Mouse (Mus musculus) stomach, postnatal 0 days (tissue): ENCODE measurements at regions not wholly inside any gene's neighbourhood (a gene's known extent, or its start where the extent isn't known, plus 50 kb on each side); places are given as distances from the start of the nearest gene placed in this dataset.
A peak's percentile ranks its signal among the peaks of the same experiment; 100 is the strongest.

ENCODE experiments used
- ATAC-seq: fragments of 200-750 bp; cut with Nextera tagmentation; 2 replicates; pipeline ENCODE4 v1.8.0; 2017; ENCODE audit not compliant: low FRiP score, low TSS enrichment
- DNase-seq: peaks from one replicate; pipeline ENCODE4 v3.0.0-alpha.2; 2016; ENCODE audit warnings: low spot score
- H3K27ac ChIP-seq: fragments of 300-500 bp; sonication (generic); replicated peaks from 2 replicates; pipeline ENCODE4 v1.5.1; 2014; ENCODE audit warnings: mild to moderate bottlenecking, control low read depth
- H3K27me3 ChIP-seq: fragments of 300-500 bp; sonication (generic); 2 replicates; pipeline ENCODE4 v1.6.1; 2014; ENCODE audit warnings: low read length; ENCODE audit not compliant: control insufficient read depth, insufficient read depth
- H3K36me3 ChIP-seq: fragments of 300-500 bp; sonication (generic); 2 replicates; pipeline ENCODE4 v1.6.1; 2014; ENCODE audit warnings: low read length, mixed read lengths; ENCODE audit not compliant: control insufficient read depth, insufficient read depth
- H3K4me1 ChIP-seq: fragments of 300-500 bp; sonication (generic); replicated peaks from 2 replicates; pipeline ENCODE4 v1.6.1; 2014; ENCODE audit warnings: antibody characterized with exemption; ENCODE audit not compliant: control insufficient read depth, insufficient read depth
- H3K4me2 ChIP-seq: fragments of 300-500 bp; sonication (generic); replicated peaks from 2 replicates; pipeline ENCODE4 v1.6.1; 2014; ENCODE audit warnings: low read depth, mild to moderate bottlenecking, control low read depth, moderate library complexity
- H3K4me3 ChIP-seq: fragments of 300-500 bp; sonication (generic); 2 replicates; pipeline ENCODE4 v1.5.1; 2014; ENCODE audit warnings: low read depth, low read length, control low read depth
- H3K9ac ChIP-seq: fragments of 300-500 bp; sonication (generic); 2 replicates; pipeline ENCODE4 v1.6.1; 2014; ENCODE audit warnings: mild to moderate bottlenecking, low read length, control low read depth, mixed read lengths
- H3K9me3 ChIP-seq: fragments of 300-500 bp; sonication (generic); 2 replicates; pipeline ENCODE4 v1.6.1; 2016; ENCODE audit warnings: low read length; ENCODE audit not compliant: control insufficient read depth
- CTCF ChIP-seq: IDR thresholded peaks from 2 replicates; pipeline ENCODE4 v1.5.1; 2016; ENCODE audit warnings: antibody characterized with exemption, low read depth, mild to moderate bottlenecking, moderate library complexity
- EP300 ChIP-seq: optimal IDR thresholded peaks from 2 replicates; pipeline ENCODE3; 2016; ENCODE audit warnings: antibody characterized with exemption
- WGBS: fragments of 180-500 bp; shearing (Covaris S2); extraction: QIAGEN DNeasy Blood & Tissue Kit; methylation state at CpG from one replicate; pipeline ENCODE4 v1.1.7; 2014; 5-methylcytosine and 5-hydroxymethylcytosine counted together

GRCm38 (mm10) chr13:35171562-35172254 is 144.8 kb upstream of the Eci2 start:
- no peak for ATAC-seq
- H3K4me2 ChIP-seq, result no peak overlapping the region
- 78% methylated on average over 11 of the region's 11 CpGs for WGBS
- H3K27me3 ChIP-seq, result no peaks in the 10 kb centered on the region
- no peaks in the 10 kb centered on the region for H3K4me1 ChIP-seq
- no peak overlapping the region for H3K4me3 ChIP-seq
- no peak overlapping the region for H3K9ac ChIP-seq
- H3K36me3 ChIP-seq, result no peaks in the 10 kb centered on the region
- DNase-seq, result no peak
- no peak overlapping the region for H3K27ac ChIP-seq
- TF ChIP-seq EP300, result no peak
- no peak for TF ChIP-seq CTCF
- H3K9me3 ChIP-seq, result no peaks in the 10 kb centered on the region

- Histone ChIP-seq H3K36me3 (no peaks in the 10 kb centered on the region), H3K27ac (no peak overlapping the region), H3K9ac (no peak overlapping the region), H3K4me3 (no peak overlapping the region), H3K4me1 (no peaks in the 10 kb centered on the region), H3K4me2 (no peak overlapping the region), H3K9me3 (no peaks in the 10 kb centered on the region), H3K27me3 (no peaks in the 10 kb centered on the region)
- ATAC-seq (no peak), DNase-seq (no peak)
- no peak for TF ChIP-seq EP300
- no peak for TF ChIP-seq CTCF
- 30% methylated on average over 2 of the region's 2 CpGs for WGBS
These were observed 146.6 kb upstream of the Eci2 start for GRCm38 (mm10) chr13:35173522-35173921.

- DNase-seq (no peak), ATAC-seq (no peak)
- TF ChIP-seq EP300 (no peak), CTCF (no peak)
- no peak overlapping the region for H3K4me3 ChIP-seq
- H3K9ac ChIP-seq, result no peak overlapping the region
- no peak overlapping the region for H3K4me2 ChIP-seq
- no peaks in the 10 kb centered on the region for H3K36me3 ChIP-seq
- H3K9me3 ChIP-seq, result no peaks in the 10 kb centered on the region
- H3K27me3 ChIP-seq, result no peaks in the 10 kb centered on the region
- H3K4me1 ChIP-seq, result no peaks in the 10 kb centered on the region
- WGBS, result 53% methylated on average over 1 of the region's 1 CpGs
- H3K27ac ChIP-seq, result no peak overlapping the region
These were observed 148.7 kb upstream of the Eci2 start for GRCm38 (mm10) chr13:35175587-35175986.

DNA sequence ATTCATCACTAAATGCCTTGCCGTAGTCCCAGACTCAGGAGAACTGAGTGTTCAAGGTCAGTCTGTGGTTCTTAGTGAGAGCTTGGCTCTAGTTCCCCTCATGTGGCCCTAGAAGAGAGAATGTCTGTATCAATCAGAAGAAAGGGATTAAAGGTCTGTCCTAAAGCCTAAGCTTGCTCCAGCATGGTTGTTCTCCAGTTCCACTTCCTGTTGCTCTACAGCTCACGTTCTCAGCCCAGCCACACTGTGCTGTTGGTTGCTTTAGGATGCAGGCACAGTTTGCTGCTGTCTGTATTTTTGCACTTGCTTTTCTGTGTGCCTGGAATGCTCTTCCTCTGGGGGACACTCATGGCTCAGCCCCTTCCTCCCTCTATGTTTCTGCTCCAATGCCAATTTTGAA is 150.4 kb upstream of the Eci2 start:
- no peaks in the 10 kb centered on the region for H3K27me3 ChIP-seq
- H3K4me2 ChIP-seq, result no peak overlapping the region
- H3K4me3 ChIP-seq, result no peak overlapping the region
- no peak overlapping the region for H3K27ac ChIP-seq
- no peaks in the 10 kb centered on the region for H3K9me3 ChIP-seq
- no peaks in the 10 kb centered on the region for H3K4me1 ChIP-seq
- no peak overlapping the region for H3K9ac ChIP-seq
- no peaks in the 10 kb centered on the region for H3K36me3 ChIP-seq
- TF ChIP-seq EP300 (no peak), CTCF (no peak)
- no peak for ATAC-seq
- 41% methylated on average over 2 of the region's 2 CpGs for WGBS
- DNase-seq, result no peak

DNA sequence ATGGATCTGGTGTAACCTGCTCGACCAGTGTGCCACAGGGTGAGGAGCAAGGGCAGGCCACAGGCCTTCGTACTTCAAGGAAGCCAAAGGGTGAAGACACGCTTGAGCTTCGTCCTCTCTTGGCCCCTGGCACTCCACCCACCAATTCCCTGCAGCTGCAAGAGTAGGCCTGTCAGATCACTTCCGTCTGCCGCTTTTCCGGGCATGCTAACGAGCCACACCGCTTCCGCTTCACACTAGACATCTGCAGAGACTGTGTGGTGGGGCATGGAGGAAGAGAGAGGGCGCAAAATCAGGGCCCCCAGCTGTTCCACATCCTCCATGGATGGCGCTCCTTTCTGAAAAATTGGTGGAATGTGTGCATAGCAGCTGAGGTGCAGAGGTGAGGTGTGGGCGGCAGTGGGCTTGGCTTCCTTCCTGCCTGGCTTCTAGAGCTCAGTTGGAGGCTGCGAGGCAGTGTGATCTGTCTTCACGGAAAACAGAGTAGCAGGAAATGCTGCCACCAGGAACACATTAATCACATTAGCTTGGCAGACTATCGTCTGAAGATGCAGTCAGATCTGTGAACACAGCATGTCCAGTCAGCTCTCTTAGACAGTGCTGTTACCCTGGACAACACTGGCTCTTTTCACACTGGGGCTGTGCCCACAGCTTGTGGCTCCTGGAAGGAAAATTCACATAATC is 162.3 kb upstream of the Eci2 start:
- TF ChIP-seq CTCF, result 0 out of 2 replicates have a peak, but pooled peaks have one; percentile 27
- TF ChIP-seq EP300, result no peak
- Histone ChIP-seq H3K9ac (0 out of 2 replicates have a peak overlapping the region, but pooled peaks have one; percentile 13), H3K4me2 (no peak overlapping the region; the same call in 1 of the 2 replicates), H3K4me1 (peaks cover 5% of the 10 kb centered on the region; the same call in 1 of the 2 replicates), H3K27me3 (no peaks in the 10 kb centered on the region), H3K36me3 (no peaks in the 10 kb centered on the region), H3K4me3 (no peak overlapping the region), H3K9me3 (no peaks in the 10 kb centered on the region), H3K27ac (peak overlapping the region; percentile 77)
- ATAC-seq (peak; percentile 91), DNase-seq (peak; percentile 66)
- WGBS, result 18% methylated on average over 16 of the region's 16 CpGs

GRCm38 (mm10) chr13:35202069-35202468 is 175.2 kb upstream of the Eci2 start:
- WGBS, result 86% methylated on average over 1 of the region's 1 CpGs
- Histone ChIP-seq H3K36me3 (no peaks in the 10 kb centered on the region), H3K4me2 (no peak overlapping the region), H3K9me3 (no peaks in the 10 kb centered on the region), H3K4me3 (no peak overlapping the region), H3K27ac (no peak overlapping the region), H3K4me1 (no peaks in the 10 kb centered on the region), H3K9ac (no peak overlapping the region), H3K27me3 (no peaks in the 10 kb centered on the region)
- ATAC-seq (no peak), DNase-seq (no peak)
- TF ChIP-seq EP300 (no peak), CTCF (no peak)
